Mouse (Mus musculus) olfactory bulb, adult 2 months (tissue): ENCODE data around the gene Cd276.

Experiments
- CTCF ChIP-seq: fragments of 200-500 bp; IDR thresholded peaks from 2 replicates; pipeline ENCODE4 v1.5.1; 2012; ENCODE audit warnings: low read depth, mild to moderate bottlenecking, low read length, moderate library complexity; ENCODE audit not compliant: insufficient read depth
- POLR2A ChIP-seq: fragments of 200-500 bp; IDR thresholded peaks from 2 replicates; pipeline ENCODE4 v1.6.1; 2012; ENCODE audit warnings: mild to moderate bottlenecking, low read depth, low read length, moderate library complexity; ENCODE audit not compliant: insufficient read depth

DNA sequence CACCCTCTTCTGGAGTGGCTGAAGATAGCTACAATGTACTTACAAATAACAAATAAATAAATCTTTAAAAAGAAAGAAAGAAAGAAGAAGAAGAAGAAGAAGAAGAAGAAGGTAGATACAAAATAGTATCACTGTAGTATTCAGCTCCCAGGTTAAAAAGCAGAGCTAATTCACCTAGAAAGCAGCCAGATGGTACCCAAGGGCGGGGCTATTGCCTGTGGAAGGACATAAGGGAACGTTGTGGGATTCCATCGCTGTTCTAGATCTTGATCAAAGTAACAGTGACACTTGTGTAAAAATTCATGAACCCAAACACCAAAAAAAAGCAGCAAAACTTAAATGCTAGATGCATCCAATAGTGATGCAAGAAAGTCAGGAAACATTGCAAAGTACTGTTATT is 35.3 kb downstream of the Cd276 start:
- TF ChIP-seq CTCF (no peak), POLR2A (no peak)
